Mouse (Mus musculus) spleen, postnatal 36 days (tissue): ENCODE results near the gene Actg2.

Experiments used
- DNase-seq, 2 experiments: peaks; one replicate each; pipeline ENCODE4 v3.0.0; 2022; ENCODE audit warnings: low spot score in 2 of 2, mixed read lengths in 1 of 2

Gene Actg2

GRCm38 (mm10) chr6:83512495-83512894 is 23.6 kb downstream of the Actg2 start:
- DNase-seq, result peak; percentile 46 to 69

GRCm38 (mm10) chr6:83510210-83510609 is 25.9 kb downstream of the Actg2 start:
- no peak for DNase-seq

- DNase-seq, result no peak
These were observed 26.6 kb downstream of the Actg2 start for GRCm38 (mm10) chr6:83509442-83509841.

- no peak for DNase-seq
These were observed 28.9 kb downstream of the Actg2 start for GRCm38 (mm10) chr6:83507168-83507546.

- DNase-seq, result peak; percentile 99
These were observed 29.6 kb downstream of the Actg2 start, which contains the start of gene Dguok for GRCm38 (mm10) chr6:83506258-83507167. Gene Dguok, minus strand, starts transcription at chr6:83506969.

- no peak for DNase-seq
These were observed 30.5 kb downstream of the Actg2 start for GRCm38 (mm10) chr6:83505554-83505953.

- no peak for DNase-seq
These were observed 32.7 kb downstream of the Actg2 start for GRCm38 (mm10) chr6:83503361-83503760.

GRCm38 (mm10) chr6:83502656-83503055 is 33.4 kb downstream of the Actg2 start:
- no peak for DNase-seq

- no peak for DNase-seq
These were observed 34.3 kb downstream of the Actg2 start for GRCm38 (mm10) chr6:83501524-83502310.

- DNase-seq, result no peak
These were observed 35.6 kb downstream of the Actg2 start for GRCm38 (mm10) chr6:83500462-83500861.

- DNase-seq, result no peak
These were observed 37.0 kb downstream of the Actg2 start for GRCm38 (mm10) chr6:83499078-83499477.

- no peak for DNase-seq
These were observed 39.0 kb downstream of the Actg2 start for GRCm38 (mm10) chr6:83496753-83497710.

GRCm38 (mm10) chr6:83496009-83496752 is 39.9 kb downstream of the Actg2 start:
- no peak for DNase-seq

- no peak for DNase-seq
These were observed 45.4 kb downstream of the Actg2 start for GRCm38 (mm10) chr6:83490622-83491021.

- DNase-seq, result no peak
These were observed 47.9 kb downstream of the Actg2 start for GRCm38 (mm10) chr6:83488200-83488599.

- no peak for DNase-seq
These were observed 48.8 kb downstream of the Actg2 start for GRCm38 (mm10) chr6:83487298-83487697.

- DNase-seq, result peak in 1 of 2 experiments; percentile 23
These were observed 50.2 kb downstream of the Actg2 start for GRCm38 (mm10) chr6:83485854-83486253.

GRCm38 (mm10) chr6:83483776-83484175 is 52.3 kb downstream of the Actg2 start:
- DNase-seq, result no peak

- peak; percentile 72 to 77 for DNase-seq
These were observed 53.5 kb downstream of the Actg2 start for GRCm38 (mm10) chr6:83482418-83483085.

GRCm38 (mm10) chr6:83480019-83480655 is 55.9 kb downstream of the Actg2 start:
- DNase-seq, result peak; percentile 31 to 42
